11 mouse cellular contexts compared by ENCODE assay signal in the genomic region with DNA sequence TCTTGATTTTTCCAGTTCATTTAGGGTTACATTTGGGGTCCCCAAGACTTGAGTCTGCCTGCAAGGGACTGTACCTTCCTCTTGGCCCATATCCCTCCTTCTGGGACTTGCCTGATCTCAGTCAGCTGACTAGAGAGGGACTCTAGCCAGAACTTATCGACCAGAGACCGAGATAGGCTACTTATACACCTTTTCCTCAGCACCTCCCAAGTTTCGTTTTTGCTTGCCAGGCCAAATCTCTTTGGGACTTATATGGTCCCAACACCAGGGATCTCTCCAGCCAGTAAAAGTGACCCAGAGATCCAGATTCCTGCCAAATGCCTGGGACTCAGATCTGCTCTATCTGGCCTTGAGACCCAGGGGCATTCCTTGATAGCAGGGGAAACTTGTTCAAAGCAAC.
DNase-seq lines count a peak whose midpoint lies in the region.
"Had no signal": no experiment of that assay in that cellular context is flagged by ENCODE, and none has a peak within 500 bp of the region (broad histone marks: within the 10 kb centered on the region; RNA-seq: fewer than 3 reads in every experiment).

No protein-coding gene starts in this region.

- DNase-seq in adrenal gland, postnatal 10 days: peak; percentile 24
- DNase-seq in adrenal gland, postnatal 4 days (ENCODE audit: low spot score in 2 of 2): no peak
- peak; percentile 94 for DNase-seq in heart, adult 11 months
- DNase-seq in heart, postnatal 25 days (ENCODE audit: low spot score): no peak
- DNase-seq: cerebellum, adult 11 months; cerebellum, adult 18-20 months; cerebellum, adult 8-10 months; cerebellum, adult 9-11 months; cerebellum, postnatal 14 days; cerebellum, postnatal 36 days; embryo, embryonic 11 days had no signal

- intact Hi-C loops in heart, postnatal 25 days (cut with DNase I): no loop called here

Comparison
In these comparisons a context has a peak if more than half of its experiments do, and no peak if none do; other contexts are left out.
1. DNase-seq: peak in adrenal gland, postnatal 10 days (single experiment) and heart, adult 11 months (single experiment); none in adrenal gland, postnatal 4 days (0 of 2) and heart, postnatal 25 days (single experiment).